Mouse (Mus musculus): ENCODE measurements around the gene Dpm2.
A peak's percentile ranks its signal among the peaks of the same experiment; 100 is the strongest.

- TF ChIP-seq POLR2A (IDR thresholded peaks at IDR 0.05; ENCODE audit: low read depth, low read length) (no peak), CTCF (IDR thresholded peaks at IDR 0.05; ENCODE audit: extremely low read depth, insufficient read length, insufficient replicate concordance, low read depth, low read length) (peak; percentile 67; the same call in 1 of the 2 replicates)
Observed at GRCm38 (mm10) chr2:32601417-32602065, 30.9 kb downstream of the Dpm2 start.

All from small intestine, adult 2 months (tissue).